Mouse (Mus musculus): Measurements from ENCODE around the gene Pik3c2b. TPM values are rescaled to one million over a fixed set of nuclear protein-coding genes. Genes with fewer than 3 reads are reported as not detected.

Gene Pik3c2b
- polyA plus RNA-seq (2012; rRNA removed) = 12.9 and 15.5 TPM in 2 replicates

GRCm38 (mm10) chr1:133045011-133045860, at the start of gene Pik3c2b:
Pik3c2b (plus strand) TSS chr1:133045667.
- Histone ChIP-seq H3K4me3 (replicated peaks; ENCODE audit: insufficient read depth, low read depth, low read length) (peak within 1 kb of the TSS; percentile 89), H3K27me3 (ENCODE audit: control insufficient read depth, insufficient read depth, low read length) (no peaks in the 10 kb centered on the region), H3K4me1 (ENCODE audit: control insufficient read depth, insufficient read depth, low read length) (no peaks in the 10 kb centered on the region), H3K27ac (ENCODE audit: insufficient read depth, low read length) (peak within 1 kb of the TSS; percentile 91)
- DNase-seq = no peak
- WGBS = 9% methylated on average over 15 of the region's 15 CpGs
- no peak for TF ChIP-seq POLR2A (IDR thresholded peaks at IDR 0.05; ENCODE audit: borderline replicate concordance, insufficient read depth, low read length)
- no peak for TF ChIP-seq CTCF (IDR thresholded peaks at IDR 0.05; ENCODE audit: borderline replicate concordance, insufficient read depth, low read depth, low read length)

DNA sequence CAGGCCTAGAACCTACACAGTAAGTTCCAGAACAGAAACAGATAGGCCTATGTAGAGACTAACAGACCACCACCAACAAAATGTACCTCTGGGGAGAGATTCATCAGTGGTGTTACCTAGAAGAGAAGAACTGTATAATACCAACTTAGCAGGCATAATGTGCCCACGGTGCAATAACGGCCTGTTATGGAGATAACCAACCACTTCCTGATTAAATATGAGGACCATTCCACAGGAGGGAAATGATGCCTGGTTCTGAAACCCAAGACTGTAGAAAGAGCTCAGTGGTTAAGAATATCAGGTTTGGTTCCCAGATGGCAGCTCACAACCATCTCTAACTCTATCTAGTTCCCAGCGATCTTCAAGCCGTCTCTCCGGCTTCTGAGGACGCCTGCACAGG, 45.1 kb upstream of the Pik3c2b start:
- WGBS = 93% methylated on average over 6 of the region's 6 CpGs
- no peaks in the 10 kb centered on the region for H3K27me3 ChIP-seq (ENCODE audit: control insufficient read depth, insufficient read depth, low read length)
- H3K4me3 ChIP-seq (replicated peaks; ENCODE audit: insufficient read depth, low read depth, low read length) = no peak overlapping the region
- no peaks in the 10 kb centered on the region for H3K4me1 ChIP-seq (ENCODE audit: control insufficient read depth, insufficient read depth, low read length)
- no peak overlapping the region for H3K27ac ChIP-seq (ENCODE audit: insufficient read depth, low read length)
- no peak for DNase-seq
- no peak for TF ChIP-seq CTCF (IDR thresholded peaks at IDR 0.05; ENCODE audit: borderline replicate concordance, insufficient read depth, low read depth, low read length)
- TF ChIP-seq POLR2A (IDR thresholded peaks at IDR 0.05; ENCODE audit: borderline replicate concordance, insufficient read depth, low read length) = no peak

GRCm38 (mm10) chr1:133006571-133006970, 38.9 kb upstream of the Pik3c2b start:
- no peak overlapping the region for H3K27ac ChIP-seq (ENCODE audit: insufficient read depth, low read length)
- no peak for TF ChIP-seq CTCF (IDR thresholded peaks at IDR 0.05; ENCODE audit: borderline replicate concordance, insufficient read depth, low read depth, low read length)
- no peak for TF ChIP-seq POLR2A (IDR thresholded peaks at IDR 0.05; ENCODE audit: borderline replicate concordance, insufficient read depth, low read length)
- no peaks in the 10 kb centered on the region for H3K27me3 ChIP-seq (ENCODE audit: control insufficient read depth, insufficient read depth, low read length)
- WGBS = 78% methylated on average over 3 of the region's 3 CpGs
- H3K4me3 ChIP-seq (replicated peaks; ENCODE audit: insufficient read depth, low read depth, low read length) = no peak overlapping the region
- no peak for DNase-seq
- H3K4me1 ChIP-seq (ENCODE audit: control insufficient read depth, insufficient read depth, low read length) = no peaks in the 10 kb centered on the region

GRCm38 (mm10) chr1:133011955-133012841, 33.3 kb upstream of the Pik3c2b start:
- no peak overlapping the region for H3K27ac ChIP-seq (ENCODE audit: insufficient read depth, low read length)
- 92% methylated on average over 12 of the region's 13 CpGs for WGBS
- H3K4me1 ChIP-seq (ENCODE audit: control insufficient read depth, insufficient read depth, low read length) = no peaks in the 10 kb centered on the region
- no peak for DNase-seq
- no peak for TF ChIP-seq CTCF (IDR thresholded peaks at IDR 0.05; ENCODE audit: borderline replicate concordance, insufficient read depth, low read depth, low read length)
- no peak for TF ChIP-seq POLR2A (IDR thresholded peaks at IDR 0.05; ENCODE audit: borderline replicate concordance, insufficient read depth, low read length)
- no peaks in the 10 kb centered on the region for H3K27me3 ChIP-seq (ENCODE audit: control insufficient read depth, insufficient read depth, low read length)
- no peak overlapping the region for H3K4me3 ChIP-seq (replicated peaks; ENCODE audit: insufficient read depth, low read depth, low read length)

GRCm38 (mm10) chr1:133013331-133013730, 32.1 kb upstream of the Pik3c2b start:
- Histone ChIP-seq H3K4me1 (ENCODE audit: control insufficient read depth, insufficient read depth, low read length) (no peaks in the 10 kb centered on the region), H3K4me3 (replicated peaks; ENCODE audit: insufficient read depth, low read depth, low read length) (no peak overlapping the region), H3K27ac (ENCODE audit: insufficient read depth, low read length) (no peak overlapping the region), H3K27me3 (ENCODE audit: control insufficient read depth, insufficient read depth, low read length) (no peaks in the 10 kb centered on the region)
- no peak for DNase-seq
- TF ChIP-seq POLR2A (IDR thresholded peaks at IDR 0.05; ENCODE audit: borderline replicate concordance, insufficient read depth, low read length) = no peak
- TF ChIP-seq CTCF (IDR thresholded peaks at IDR 0.05; ENCODE audit: borderline replicate concordance, insufficient read depth, low read depth, low read length) = no peak

GRCm38 (mm10) chr1:133014196-133014595, 31.3 kb upstream of the Pik3c2b start:
- TF ChIP-seq CTCF (IDR thresholded peaks at IDR 0.05; ENCODE audit: borderline replicate concordance, insufficient read depth, low read depth, low read length) (no peak), POLR2A (IDR thresholded peaks at IDR 0.05; ENCODE audit: borderline replicate concordance, insufficient read depth, low read length) (no peak)
- no peak for DNase-seq
- H3K27ac ChIP-seq (ENCODE audit: insufficient read depth, low read length) = no peak overlapping the region
- no peaks in the 10 kb centered on the region for H3K4me1 ChIP-seq (ENCODE audit: control insufficient read depth, insufficient read depth, low read length)
- 95% methylated on average over 1 of the region's 1 CpGs for WGBS
- H3K27me3 ChIP-seq (ENCODE audit: control insufficient read depth, insufficient read depth, low read length) = no peaks in the 10 kb centered on the region
- no peak overlapping the region for H3K4me3 ChIP-seq (replicated peaks; ENCODE audit: insufficient read depth, low read depth, low read length)

- Histone ChIP-seq H3K4me3 (replicated peaks; ENCODE audit: insufficient read depth, low read depth, low read length) (no peak overlapping the region), H3K27me3 (ENCODE audit: control insufficient read depth, insufficient read depth, low read length) (no peaks in the 10 kb centered on the region), H3K4me1 (ENCODE audit: control insufficient read depth, insufficient read depth, low read length) (no peaks in the 10 kb centered on the region), H3K27ac (ENCODE audit: insufficient read depth, low read length) (no peak overlapping the region)
- WGBS = 93% methylated on average over 9 of the region's 9 CpGs
- no peak for TF ChIP-seq POLR2A (IDR thresholded peaks at IDR 0.05; ENCODE audit: borderline replicate concordance, insufficient read depth, low read length)
- no peak for TF ChIP-seq CTCF (IDR thresholded peaks at IDR 0.05; ENCODE audit: borderline replicate concordance, insufficient read depth, low read depth, low read length)
- DNase-seq = no peak
Observed at GRCm38 (mm10) chr1:133016775-133017428, 28.6 kb upstream of the Pik3c2b start.
